Mouse (Mus musculus): Measurements from ENCODE around the gene Ptprh.
A peak's percentile ranks its signal among the peaks of the same experiment; 100 is the strongest.

The Ptprh gene

DNA sequence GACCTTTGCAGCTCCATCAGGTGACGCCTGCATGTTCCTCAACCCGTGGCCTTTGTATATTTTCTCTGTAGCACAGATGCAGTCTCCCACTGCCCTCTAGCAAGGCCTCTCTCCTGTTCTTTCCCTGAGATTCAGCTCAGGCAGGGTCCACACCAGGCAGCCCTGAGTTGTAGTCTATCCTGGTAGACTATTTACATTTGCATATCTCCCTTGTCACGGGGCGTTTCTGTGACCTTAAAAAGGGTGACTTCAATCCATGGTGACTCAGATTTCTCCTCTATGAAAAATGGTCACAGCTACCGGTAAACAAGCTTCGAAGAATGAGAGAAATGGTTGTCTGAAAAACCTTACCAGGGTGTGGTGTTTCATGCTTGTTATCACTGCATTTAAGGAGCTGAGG, at the start of gene Ptprh:
Gene Ptprh (minus strand): TSS at position 169 of the 400 bp plus-strand sequence.
- DNase-seq, result no peak

DNA sequence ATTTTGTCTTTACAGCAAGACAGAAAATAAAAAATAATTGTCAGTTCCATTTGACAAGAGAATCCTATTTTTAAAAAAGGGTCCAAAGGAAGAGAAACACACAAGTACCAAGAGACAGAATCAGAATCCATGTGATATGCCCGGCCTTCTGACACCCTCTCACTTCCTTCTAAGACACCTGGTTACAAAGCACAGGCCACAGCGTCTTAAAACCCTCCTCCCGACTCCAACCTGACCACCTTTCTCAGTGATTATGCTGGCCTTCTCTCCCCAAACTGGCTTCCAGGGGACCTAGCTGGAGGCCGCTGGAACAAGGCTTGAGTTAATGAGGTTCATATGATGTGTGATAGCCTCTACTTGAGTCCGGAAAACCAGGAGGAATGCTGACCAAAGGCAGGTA, 49.5 kb upstream of the Ptprh start:
- DNase-seq, result no peak

DNA sequence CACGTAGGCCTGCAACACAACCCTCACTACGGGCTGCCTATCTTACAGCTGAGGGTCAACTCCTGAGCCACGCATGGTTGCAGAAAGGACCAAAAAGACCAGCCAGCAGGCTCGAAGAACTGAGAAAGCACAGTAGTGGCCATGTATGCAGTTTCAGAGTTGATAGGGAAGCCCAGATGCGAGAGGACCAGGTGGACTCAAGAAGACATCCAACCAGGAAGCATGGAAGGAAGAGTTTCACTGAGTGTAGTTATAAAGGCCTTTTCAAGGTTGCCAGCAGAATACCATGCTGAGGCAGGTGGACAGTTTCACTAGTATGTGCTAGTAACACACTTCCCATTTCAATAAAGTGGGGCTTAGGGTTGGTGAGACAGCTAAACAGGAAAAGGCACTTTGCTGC, 48.9 kb upstream of the Ptprh start:
- no peak for DNase-seq

DNA sequence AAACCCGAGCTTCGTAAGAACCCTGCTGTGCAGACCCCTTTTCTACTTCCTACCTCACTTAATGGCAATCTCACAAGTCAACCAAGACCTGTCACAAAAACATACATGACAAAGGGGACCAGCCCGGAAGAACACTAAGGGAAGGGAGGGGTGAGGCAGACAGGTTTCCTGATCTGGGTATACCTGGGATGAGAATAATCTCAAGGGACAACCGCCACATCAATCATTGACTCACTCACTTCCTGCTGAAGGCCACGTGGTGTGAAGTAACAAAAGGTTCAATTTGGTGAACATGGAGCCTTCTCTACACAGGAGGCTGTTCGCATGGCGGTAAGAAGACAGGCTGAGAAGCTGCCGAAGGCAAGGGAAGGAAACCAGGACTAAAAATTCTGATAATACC, 47.7 kb upstream of the Ptprh start:
- DNase-seq, result no peak

DNA sequence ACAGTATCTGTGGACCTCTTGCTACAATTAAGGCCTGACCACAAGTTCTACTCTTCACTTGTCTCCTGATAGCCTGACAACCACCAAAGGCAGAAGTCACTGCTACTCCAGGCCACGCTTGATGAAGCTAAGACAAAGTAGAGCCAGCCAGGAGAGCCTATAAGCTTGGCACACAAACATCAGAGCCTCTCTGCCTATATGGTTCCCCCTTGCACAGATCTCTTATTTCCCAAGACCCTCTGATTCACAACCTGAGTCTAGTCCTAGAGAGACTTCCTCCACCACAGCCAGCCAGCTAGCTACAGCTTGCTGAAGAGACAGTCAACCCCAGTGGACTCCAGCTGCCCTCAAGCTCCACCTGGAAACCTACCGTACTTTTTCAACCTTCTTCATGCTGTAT, 44.2 kb upstream of the Ptprh start:
- no peak for DNase-seq

DNA sequence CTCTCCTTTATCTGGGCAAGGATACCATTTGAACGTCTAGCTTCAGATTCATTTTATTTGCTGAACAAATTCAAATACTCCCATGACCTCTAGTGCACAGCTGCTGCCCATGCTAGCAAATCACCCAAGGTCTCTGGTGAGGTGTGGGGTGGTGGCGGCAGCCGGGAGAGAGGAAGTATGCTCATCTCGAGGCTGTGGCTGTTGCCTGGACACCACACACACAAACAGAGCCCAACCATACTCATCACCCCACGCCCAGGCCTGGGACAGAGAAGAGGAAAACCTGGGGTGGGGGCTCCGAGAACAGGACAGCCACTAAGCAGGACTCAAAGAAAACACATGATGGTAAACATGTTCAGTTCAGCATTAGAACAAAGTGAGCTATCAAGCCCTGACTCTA, 43.5 kb upstream of the Ptprh start:
- no peak for DNase-seq

DNA sequence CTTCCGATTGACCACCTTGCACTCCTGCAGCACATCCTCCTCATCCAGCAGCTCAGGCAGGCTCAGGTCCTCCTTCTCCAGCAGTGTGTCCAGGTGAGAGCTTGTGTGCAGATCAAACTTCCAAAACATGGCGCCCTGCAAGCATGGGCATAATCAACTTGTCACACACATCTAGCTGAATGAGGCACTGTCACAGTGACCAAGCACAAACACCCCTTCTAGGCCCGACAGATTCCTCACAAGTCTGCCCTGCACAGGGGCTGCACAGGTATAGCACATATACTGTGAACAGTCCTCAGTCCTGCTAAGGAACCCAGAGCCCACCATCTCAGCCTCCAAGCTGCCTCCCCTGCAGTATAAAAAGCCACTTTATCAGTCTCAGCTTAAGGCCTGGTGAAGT, 43.0 kb upstream of the Ptprh start:
- no peak for DNase-seq

DNA sequence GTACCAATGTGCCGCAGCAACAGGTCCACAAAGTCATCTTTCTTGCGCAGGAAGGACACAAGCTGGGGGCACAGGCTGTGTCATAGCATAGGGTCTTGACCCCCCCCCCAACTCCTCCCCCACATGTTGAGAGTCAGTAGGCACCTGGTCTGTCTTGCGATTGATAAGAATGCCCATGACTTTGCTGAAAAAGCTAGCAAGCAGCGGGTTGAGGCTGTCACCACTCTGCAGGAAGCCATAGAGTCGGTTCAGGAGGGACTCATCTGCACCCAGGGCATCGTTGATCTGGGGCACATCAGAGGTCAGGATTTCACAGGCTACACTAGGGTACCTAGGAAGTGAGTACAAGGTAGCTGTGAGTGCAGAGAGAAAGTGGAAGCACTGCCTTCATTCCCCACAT, 39.4 kb upstream of the Ptprh start:
- DNase-seq, result no peak

DNA sequence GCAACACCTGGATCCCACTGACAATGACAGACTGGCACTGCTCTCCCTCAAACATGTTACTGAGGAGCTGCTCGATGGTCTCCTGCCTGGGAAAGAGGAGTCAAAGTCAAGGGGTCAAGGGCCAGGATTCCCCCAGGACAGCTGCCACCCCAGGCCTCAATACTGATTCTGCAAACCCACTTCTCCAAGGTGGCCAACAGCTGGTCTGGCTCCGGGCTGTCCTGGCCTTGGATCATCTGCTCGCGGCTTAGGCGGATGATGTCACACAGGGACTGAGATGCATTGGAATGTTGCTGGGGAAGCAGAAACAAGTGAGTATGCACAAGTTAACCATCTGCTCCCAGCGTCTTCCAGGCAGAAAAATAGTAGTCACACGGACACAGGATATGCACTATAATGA, 38.1 kb upstream of the Ptprh start:
- no peak for DNase-seq

DNA sequence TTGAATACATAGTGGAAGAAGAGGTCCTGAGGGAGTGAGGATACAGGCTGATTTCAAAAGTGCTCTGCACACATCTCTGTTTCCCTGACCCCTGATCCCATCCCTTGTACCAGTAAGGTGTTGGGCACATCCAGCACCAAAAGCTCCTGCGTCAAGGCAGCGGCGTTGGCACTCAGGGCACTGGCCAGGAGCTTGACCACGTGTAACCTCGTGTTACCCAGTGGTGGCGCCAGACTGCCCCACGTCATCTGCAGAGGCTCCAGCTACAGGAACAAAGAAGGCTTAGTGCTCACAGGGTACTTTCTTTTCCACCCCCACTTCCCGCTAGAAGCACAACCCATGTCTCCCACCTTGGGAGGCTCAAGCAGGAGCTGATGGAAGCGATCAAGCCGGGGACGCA, 37.3 kb upstream of the Ptprh start:
- DNase-seq, result no peak

DNA sequence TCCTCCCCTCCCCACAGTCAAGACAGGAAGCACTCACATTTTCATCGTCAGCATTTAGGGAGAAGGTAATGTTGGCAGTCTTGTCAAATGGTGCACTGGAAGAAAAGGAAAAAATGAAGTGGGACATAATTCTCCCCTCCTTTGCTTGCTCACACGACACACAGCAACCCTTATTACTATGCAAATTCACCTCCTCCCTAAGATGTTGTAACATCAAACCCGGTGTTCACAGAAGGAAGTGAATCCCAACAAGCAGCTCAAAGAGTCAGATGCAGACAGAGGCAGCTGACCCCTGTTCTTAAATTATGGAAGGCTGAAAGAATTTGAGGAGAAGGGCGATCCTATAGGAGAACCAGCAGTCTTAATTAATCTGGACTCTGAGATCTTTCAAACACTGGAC, 32.3 kb upstream of the Ptprh start:
- no peak for DNase-seq

DNA sequence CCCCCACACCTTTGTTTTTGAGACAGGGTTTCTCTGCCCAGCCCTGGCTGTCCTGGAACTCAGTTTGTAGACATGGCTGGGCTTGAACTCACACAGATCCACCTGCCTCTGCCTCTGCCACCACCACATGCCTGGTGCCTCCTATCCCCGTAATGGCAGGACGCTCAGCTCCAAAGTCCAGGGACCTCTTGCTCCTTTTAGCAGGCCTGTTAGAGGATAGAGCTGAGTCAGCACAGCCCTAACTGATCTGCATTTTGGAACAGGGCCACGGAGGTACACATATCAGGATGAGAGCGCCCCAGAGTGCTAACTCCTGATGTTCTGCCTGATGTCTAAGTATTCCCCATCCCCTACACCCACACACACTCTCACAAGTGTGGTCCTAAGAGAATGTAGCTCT, 27.2 kb upstream of the Ptprh start, which contains the start of gene Tmem86b:
Gene Tmem86b (minus strand): TSS at position 392 of the 400 bp plus-strand sequence.
- DNase-seq, result no peak

DNA sequence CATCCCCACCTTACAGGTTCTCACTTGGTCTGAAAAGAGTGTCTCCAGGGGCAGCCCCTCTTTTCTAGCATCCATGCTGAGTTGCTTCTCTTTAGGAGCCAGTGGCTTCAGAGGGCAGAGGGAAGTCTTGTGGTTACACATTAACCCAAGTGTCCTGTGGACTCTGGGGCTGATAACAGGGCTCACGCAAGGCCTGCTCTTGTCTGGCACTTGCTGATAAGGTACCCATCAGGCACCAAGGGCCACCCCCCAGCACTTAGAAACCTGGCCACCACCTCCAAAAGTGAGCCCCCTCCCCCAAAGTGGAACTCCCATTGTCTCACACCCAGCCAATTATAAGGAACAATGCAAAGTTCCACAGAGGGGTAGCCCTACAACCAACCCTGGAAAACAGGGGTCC, 26.4 kb upstream of the Ptprh start:
- no peak for DNase-seq

DNA sequence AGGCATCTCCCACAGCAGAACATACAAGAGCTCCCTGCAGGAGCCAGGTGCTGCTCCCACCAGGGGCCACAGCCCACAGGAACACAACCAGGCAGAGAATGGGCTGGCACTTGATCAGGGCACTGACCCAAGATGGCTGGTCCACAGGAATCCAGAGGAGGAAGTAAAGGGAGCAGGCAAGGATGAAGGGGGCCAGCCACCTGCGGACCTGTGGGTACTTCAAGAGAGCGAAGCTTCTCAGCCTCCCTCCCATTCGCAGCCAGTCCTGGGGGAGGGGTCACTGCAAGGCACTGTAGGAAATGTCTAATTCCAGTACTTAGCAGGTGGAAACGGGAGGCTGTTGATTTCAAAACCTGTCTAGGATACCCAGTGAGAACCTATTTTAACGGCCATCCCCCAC, 25.7 kb upstream of the Ptprh start:
- peak; percentile 63 for DNase-seq

DNA sequence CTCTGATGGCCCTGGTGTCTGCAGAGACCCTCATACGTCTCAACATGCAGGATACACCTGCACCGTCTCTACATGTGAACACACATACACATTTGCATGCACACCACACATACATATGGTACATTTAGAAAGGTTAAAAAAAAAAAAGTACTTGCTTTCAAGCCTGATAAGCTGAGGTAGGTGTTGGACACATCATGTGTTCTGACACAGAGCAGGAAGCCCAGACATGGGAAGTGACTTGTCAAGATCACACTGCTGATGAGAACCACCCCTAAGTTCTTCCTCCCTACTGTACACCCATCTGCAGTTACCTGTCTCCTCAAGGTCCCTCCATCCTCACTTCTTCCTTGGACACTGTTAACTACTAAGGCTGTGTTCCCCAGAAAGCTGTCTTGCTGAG, 22.1 kb upstream of the Ptprh start:
- no peak for DNase-seq

DNA sequence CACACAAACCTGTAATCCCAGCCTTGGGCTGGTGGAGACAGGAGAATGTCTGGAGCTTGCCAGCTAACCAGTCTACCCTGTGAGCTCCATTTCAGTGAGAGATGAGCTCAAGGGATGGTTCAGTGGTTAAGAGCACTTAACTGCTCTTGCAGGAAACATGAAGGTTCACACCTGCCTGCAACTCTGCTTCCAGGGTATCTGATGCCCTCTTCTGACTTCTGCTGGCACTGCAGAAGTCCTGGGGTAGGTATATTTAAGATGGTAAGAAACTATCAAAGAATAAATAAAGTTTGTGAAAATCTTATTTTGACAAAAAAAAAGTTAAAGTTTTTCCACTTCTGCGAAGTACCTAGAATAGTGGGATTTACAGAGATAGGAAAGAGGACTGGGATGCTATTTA, 20.5 kb upstream of the Ptprh start:
- no peak for DNase-seq

DNA sequence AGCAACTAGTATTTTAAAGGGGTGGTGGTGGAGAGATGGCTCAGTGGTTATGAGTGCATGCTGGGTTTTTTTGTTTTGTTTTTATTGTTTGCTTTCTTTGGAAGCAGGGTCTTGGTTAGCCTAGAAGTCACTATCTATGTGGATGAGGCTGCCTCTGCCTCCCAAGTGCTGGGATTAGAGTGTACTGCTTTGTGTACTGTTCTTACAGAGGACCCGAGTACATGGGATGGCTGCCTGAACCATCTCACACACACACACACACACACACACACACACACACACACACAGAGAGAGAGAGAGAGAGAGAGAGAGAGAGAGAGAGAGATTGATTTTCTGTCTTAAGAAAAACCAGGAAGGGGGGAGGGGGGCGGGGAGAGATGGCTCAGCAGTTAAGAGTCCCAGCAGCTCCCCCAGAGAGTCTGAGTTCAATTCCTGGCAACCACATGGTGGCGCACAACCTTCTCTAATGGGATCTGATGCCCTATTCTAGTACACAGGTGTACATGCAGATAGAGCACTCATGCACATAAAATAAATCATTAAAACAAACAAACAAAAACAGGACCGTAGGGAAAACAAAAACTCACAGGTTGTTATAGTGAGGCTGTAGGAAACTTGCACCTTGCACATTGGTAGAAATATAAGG, 19.8 kb upstream of the Ptprh start:
- DNase-seq, result peak; percentile 42

DNA sequence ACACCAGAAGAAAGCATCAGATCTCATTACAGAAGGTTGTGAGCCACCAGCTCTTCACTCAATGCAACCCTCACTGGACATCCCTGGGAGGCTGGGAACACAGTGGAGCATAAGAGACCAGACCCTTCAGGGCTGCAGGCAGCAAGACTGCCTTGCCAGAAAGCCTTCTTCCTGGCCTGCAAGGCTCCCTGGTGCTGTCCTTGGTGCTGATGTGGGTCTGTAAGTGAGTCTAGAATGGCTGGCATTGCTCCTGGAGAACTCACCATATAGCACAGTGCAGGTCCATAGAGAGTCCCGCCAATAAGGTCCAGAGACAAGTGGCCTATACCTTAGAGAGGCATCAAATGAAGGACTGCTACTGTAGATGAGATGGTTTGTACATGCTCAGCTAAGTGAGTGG, 16.1 kb upstream of the Ptprh start:
- DNase-seq, result no peak

DNA sequence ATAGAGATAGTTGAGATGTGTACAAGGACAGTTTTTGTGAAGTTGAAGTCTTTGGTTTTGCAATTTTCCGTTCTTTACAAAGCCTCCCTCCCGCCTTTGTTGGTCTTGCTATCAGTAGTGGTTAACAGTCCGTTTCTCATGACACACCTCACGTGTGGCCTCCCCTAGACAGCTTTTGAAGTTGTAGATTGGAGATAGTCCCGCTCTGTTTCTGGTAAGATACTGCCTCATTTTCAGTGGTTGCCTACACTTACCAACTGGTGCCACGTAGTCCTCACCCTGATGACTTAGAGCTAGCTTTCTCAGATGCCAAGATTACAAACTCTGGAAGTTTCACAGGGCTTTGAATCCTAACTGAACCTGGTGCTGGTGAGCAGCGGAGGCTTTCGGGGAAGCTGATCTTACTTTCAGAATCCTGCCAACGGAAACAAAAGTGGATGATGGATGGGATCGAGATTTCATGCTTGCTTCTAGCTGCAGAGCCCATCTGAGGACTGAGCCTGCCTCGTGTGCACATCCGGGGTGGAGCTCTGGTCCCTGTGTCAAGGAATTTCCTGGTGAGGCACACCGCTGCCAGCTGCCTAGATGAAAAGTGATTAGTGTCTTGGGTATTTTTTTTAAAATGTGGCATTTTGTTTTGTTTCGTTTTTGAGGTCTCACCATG, 10.0 kb upstream of the Ptprh start:
- DNase-seq, result no peak

DNA sequence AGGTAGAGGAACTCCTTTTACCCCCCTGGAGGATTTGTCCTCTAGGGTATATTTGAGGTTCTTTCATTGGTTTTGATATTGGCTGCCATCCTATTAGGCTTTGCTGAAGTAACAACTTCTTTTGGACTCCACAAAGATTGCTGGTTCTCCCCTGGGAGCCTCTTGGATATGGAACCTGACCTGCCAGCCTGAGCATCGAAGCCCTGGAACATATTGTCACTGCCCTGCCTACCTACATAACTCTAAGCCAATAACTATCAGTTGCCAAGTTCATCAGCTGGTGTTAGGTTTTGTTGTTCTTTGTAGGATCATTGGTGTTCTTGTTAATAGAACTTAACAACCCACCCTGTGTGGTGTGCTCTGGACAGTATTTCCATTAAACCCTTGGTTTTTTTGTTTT, 9.1 kb upstream of the Ptprh start:
- peak; percentile 67 for DNase-seq

DNA sequence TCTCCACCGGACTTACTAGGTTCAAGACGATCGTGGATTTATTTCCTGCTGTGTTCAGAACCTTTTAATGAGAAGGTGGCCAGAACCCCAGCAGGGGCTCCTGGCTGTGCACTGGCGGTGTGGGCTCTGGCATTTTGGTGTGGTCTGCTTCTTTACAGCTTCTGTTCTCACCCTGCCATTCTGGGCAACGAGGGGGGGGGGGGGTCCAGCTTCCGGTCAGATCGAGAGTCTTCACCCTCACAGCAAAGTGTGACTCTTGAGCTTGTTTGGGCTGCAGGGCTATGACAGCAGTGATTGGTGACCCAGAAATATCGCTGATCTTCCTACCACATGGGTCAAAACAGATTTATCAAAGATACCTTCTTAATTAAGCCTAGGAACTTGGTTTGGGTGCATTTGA, 8.5 kb upstream of the Ptprh start:
- no peak for DNase-seq

DNA sequence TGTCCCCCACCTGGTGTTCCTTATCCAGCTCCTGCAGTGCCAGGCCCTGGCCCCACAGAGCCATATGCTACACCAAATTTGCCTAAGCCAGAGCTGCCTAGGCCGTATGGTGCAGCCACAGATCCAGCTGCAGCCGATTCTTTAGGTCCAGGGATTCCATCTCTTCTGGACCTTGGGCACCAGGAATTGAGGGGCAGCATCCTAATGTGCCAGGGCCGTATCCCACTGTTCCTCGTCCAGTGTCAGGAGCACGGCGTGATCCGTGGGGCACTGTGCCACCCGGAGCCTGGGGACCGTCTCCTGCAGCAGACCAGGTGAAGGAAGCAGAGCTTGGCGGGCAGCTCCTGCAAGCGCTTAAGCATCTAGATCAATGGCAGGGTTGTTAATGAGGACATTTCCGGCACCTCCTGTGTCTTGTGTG, 8.1 kb upstream of the Ptprh start:
- peak; percentile 89 for DNase-seq

DNA sequence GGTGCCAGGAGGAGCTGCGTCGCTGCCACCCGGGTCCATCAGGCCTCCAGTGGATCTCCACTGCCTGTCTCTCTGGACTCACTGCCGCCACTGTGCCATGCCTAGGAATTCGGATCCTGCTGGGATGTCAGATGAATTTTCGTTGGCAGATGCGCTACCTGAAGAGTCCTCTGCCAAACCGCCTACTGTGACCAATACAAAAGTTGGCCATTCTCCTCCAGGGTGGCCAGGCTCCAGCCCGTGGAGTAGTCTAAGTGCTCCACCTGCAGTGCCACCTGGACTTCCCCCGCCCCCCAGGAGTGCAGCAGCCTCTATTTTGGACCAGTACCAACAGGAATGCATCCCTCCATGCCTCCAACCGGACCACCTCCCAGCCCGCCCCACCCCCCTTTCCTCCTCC, 7.7 kb upstream of the Ptprh start:
- peak; percentile 92 for DNase-seq

DNA sequence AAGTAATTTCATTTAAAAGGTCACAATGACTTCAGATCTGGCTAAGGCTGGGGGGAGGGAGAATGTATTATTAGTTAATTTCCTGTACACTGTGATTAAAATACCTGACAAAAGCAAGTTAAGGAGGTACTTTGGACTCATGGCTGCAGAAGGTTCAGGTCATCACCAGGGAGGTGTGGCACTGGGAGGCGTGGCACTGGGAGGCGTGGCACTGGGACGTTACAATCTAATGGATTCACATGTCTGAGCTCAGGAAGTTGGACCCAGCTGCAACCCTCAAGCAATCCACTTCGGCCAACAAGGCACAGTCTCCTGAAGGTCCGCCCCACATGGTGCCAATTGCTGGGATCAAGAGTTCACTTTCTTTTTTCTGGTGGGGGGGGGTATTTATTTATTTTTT, 4.2 kb upstream of the Ptprh start:
- no peak for DNase-seq

DNA sequence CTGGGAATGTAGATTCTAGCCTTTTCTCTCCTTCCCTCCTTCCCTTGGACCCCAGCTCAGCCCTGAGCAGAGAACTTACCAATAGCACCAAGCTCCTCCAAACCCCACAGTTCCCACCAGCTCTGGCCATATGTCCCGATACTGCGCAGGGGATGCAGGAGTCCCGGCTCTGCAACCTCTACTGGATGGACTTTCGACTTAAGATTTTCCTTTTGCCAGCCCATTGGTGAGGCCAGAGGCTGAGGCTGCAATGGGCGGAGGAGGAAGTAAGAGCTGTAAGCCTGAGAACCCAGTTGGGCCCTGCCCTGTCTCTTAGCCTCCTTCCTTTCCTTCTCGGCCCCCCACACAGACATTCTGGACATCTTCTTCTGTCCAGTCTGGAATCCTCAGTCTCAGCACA, 872 bp downstream of the Ptprh start:
- DNase-seq, result no peak

All from cerebellum, adult 11-12 months (tissue).